Mouse (Mus musculus) E14TG2a.4 (cell line): ENCODE measurements around the gene Taf6l.

ENCODE experiments used
- CTCF ChIP-seq: conservative IDR thresholded peaks from 2 replicates; pipeline ENCODE4 v1.5.1; 2014; ENCODE audit warnings: low read length
- NANOG ChIP-seq: IDR thresholded peaks from 2 replicates; pipeline ENCODE4 v1.6.1; 2014; ENCODE audit warnings: borderline replicate concordance, low read length, mixed read lengths

DNA sequence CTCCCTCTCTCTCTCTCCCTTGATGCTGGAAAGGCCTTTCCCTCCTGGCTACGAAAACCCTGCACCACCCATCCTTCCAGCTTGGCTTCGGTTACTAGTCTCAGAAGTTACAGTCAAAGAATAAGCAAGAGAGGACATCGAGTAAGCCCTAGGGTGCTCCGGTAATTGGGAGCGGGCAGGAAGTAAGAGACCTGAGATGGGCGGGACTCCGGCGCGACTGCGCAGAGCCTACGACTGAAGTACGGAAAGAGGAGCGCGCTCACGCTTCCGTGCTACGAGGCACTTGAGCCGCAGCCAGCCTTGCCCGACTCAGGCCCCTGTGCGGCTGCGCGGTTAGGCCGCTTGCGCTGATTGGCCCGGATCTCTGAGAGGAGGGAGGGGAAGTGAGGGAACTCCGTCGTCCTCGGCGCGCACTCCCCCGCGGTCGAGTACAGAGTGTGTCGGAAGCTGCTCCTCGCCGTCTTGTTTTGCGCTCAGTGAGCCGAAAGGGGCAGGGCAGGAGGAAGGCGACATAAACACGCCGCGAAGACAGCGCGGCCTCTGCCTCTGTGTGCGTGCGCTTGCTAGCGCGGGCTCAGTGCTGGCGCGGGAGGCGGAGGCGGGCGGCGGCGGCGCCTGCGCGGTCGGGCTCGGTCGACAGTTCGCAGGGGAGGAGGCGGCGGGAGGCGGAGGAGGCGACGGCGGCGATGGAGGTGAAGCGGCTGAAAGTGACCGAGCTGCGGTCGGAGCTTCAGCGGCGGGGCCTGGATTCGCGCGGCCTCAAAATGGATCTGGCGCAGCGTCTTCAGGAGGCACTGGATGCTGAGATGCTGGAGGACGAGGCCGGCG is 33.6 kb upstream of the Taf6l start, which contains the start of gene Hnrnpul2:
- TF ChIP-seq CTCF: no peak
- TF ChIP-seq NANOG: no peak
